Mouse (Mus musculus) lung, adult 2 months (tissue): ENCODE measurements at regions not wholly inside any gene's neighbourhood (a gene's known extent, or its start where the extent isn't known, plus 50 kb on each side); places are given as distances from the start of the nearest gene placed in this dataset.

Experiments used
- DNase-seq: peaks from one replicate; pipeline ENCODE4 v3.0.0; 2022
- H3K4me1 ChIP-seq: fragments of 200-500 bp; 2 replicates; pipeline ENCODE4 v1.6.1; 2011; ENCODE audit warnings: low read length; ENCODE audit not compliant: control insufficient read depth, insufficient read depth
- H3K4me3 ChIP-seq: fragments of 200-500 bp; replicated peaks from 2 replicates; pipeline ENCODE3; 2011; ENCODE audit warnings: low read depth, mild to moderate bottlenecking, control low read depth, low read length; ENCODE audit errors: extremely low read depth
- CTCF ChIP-seq: fragments of 200-500 bp; IDR thresholded peaks from 2 replicates; pipeline ENCODE4 v1.5.1; 2011; ENCODE audit warnings: mild to moderate bottlenecking, low read length, control low read depth; ENCODE audit not compliant: insufficient read depth
- POLR2A ChIP-seq: fragments of 200-500 bp; IDR thresholded peaks from 2 replicates; pipeline ENCODE4 v1.6.1; 2011; ENCODE audit warnings: low read depth, mild to moderate bottlenecking, control low read depth, low read length, borderline replicate concordance; ENCODE audit errors: extremely low read depth
- WGBS: fragments of 180-500 bp; shearing (Covaris S2); methylation state at CpG from one replicate; pipeline ENCODE4 v1.1.7; 2018; 5-methylcytosine and 5-hydroxymethylcytosine counted together

- Histone ChIP-seq H3K4me1 (no peaks in the 10 kb centered on the region), H3K4me3 (no peak overlapping the region)
- no peak for DNase-seq
- no peak for TF ChIP-seq CTCF
- TF ChIP-seq POLR2A, result no peak
- 84% methylated on average over 1 of the region's 1 CpGs for WGBS
These were observed 107.4 kb upstream of the Insig1 start for GRCm38 (mm10) chr5:27963765-27964164.

GRCm38 (mm10) chr5:27995186-27995585 lies 76.0 kb upstream of the Insig1 start:
- peak; percentile 79 for DNase-seq
- WGBS, result 0% methylated on average over 2 of the region's 2 CpGs
- Histone ChIP-seq H3K4me3 (no peak overlapping the region), H3K4me1 (no peaks in the 10 kb centered on the region)
- TF ChIP-seq CTCF (peak; percentile 94), POLR2A (no peak)

GRCm38 (mm10) chr5:27997751-27998150 lies 73.4 kb upstream of the Insig1 start:
- Histone ChIP-seq H3K4me3 (no peak overlapping the region), H3K4me1 (no peaks in the 10 kb centered on the region)
- no peak for TF ChIP-seq POLR2A
- TF ChIP-seq CTCF, result no peak
- no peak for DNase-seq
- 65% methylated on average over 8 of the region's 8 CpGs for WGBS

GRCm38 (mm10) chr5:28002922-28003321 lies 68.2 kb upstream of the Insig1 start:
- WGBS, result 88% methylated on average over 1 of the region's 1 CpGs

GRCm38 (mm10) chr5:28003756-28004486 lies 67.2 kb upstream of the Insig1 start:
- WGBS, result 45% methylated on average over 6 of the region's 6 CpGs
- TF ChIP-seq POLR2A (no peak), CTCF (no peak)
- no peak for DNase-seq
- Histone ChIP-seq H3K4me3 (no peak overlapping the region), H3K4me1 (peaks cover 6% of the 10 kb centered on the region)

More at GRCm38 (mm10) chr5:28002922-28003321, 68.2 kb upstream of the Insig1 start:
- no peak for DNase-seq
- no peak for TF ChIP-seq POLR2A
- TF ChIP-seq CTCF, result 0 out of 2 replicates have a peak, but pooled peaks have one; percentile 2
- Histone ChIP-seq H3K4me3 (no peak overlapping the region), H3K4me1 (peaks cover 6% of the 10 kb centered on the region)

GRCm38 (mm10) chr5:28004487-28004827 lies 66.7 kb upstream of the Insig1 start:
- DNase-seq, result no peak
- TF ChIP-seq CTCF, result no peak
- TF ChIP-seq POLR2A, result no peak
- Histone ChIP-seq H3K4me1 (peaks cover 6% of the 10 kb centered on the region), H3K4me3 (no peak overlapping the region)

- Histone ChIP-seq H3K4me1 (0 out of 2 replicates have a peak, but pooled peaks cover 3% of the 10 kb centered on the region), H3K4me3 (no peak overlapping the region)
- WGBS, result 71% methylated on average over 4 of the region's 4 CpGs
- no peak for TF ChIP-seq POLR2A
- no peak for TF ChIP-seq CTCF
- DNase-seq, result no peak
These were observed 61.8 kb upstream of the Insig1 start for GRCm38 (mm10) chr5:28009386-28009785.

GRCm38 (mm10) chr5:28009871-28010270 lies 61.3 kb upstream of the Insig1 start:
- TF ChIP-seq CTCF (no peak), POLR2A (no peak)
- 47% methylated on average over 2 of the region's 2 CpGs for WGBS
- Histone ChIP-seq H3K4me1 (0 out of 2 replicates have a peak, but pooled peaks cover 3% of the 10 kb centered on the region), H3K4me3 (no peak overlapping the region)
- no peak for DNase-seq

- Histone ChIP-seq H3K4me3 (no peak overlapping the region), H3K4me1 (0 out of 2 replicates have a peak, but pooled peaks cover 3% of the 10 kb centered on the region)
- TF ChIP-seq CTCF, result no peak
- no peak for TF ChIP-seq POLR2A
- 86% methylated on average over 3 of the region's 3 CpGs for WGBS
- no peak for DNase-seq
These were observed 60.6 kb upstream of the Insig1 start for GRCm38 (mm10) chr5:28010529-28010928.

- 91% methylated on average over 2 of the region's 2 CpGs for WGBS
- TF ChIP-seq CTCF (no peak), POLR2A (no peak)
- no peak for DNase-seq
- H3K4me3 ChIP-seq, result no peak overlapping the region
- 0 out of 2 replicates have a peak, but pooled peaks cover 3% of the 10 kb centered on the region for H3K4me1 ChIP-seq
These were observed 58.7 kb upstream of the Insig1 start for GRCm38 (mm10) chr5:28012496-28012895.
